Mouse (Mus musculus): Measurements from ENCODE around the gene Cpt2. TPM values are rescaled to one million over a fixed set of nuclear protein-coding genes. Genes with fewer than 3 reads are reported as not detected.

Cpt2 gene
- total RNA-seq, 2 experiments from 2014 or later: 45.4 to 46.0 TPM

DNA sequence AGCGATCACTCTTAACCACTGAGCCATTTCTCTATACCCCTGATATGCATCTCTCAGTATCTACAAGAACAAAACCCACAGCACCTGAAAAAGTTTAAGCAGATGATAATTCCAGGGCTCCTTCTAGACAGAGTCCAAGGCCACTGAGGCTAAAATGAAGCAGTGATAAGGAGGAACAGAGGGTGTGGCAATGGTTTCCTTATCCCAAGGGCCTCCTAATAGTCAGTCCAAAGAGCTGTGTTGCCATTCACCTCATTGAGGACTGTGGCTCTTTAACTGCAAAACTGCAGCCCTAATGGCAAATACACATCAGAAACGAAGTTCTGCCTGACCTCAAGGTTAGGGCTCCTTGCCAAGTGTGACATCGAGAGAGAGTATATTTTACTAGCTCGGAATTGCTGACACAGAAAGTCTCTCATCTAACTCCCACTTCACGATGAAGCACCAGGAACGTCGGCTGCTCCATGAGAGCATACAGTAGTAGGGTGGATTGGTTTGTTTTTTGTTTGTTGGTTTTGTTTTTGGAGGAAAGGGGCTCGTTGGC lies 2.2 kb downstream of the Cpt2 start:
- no peak for DNase-seq

DNA sequence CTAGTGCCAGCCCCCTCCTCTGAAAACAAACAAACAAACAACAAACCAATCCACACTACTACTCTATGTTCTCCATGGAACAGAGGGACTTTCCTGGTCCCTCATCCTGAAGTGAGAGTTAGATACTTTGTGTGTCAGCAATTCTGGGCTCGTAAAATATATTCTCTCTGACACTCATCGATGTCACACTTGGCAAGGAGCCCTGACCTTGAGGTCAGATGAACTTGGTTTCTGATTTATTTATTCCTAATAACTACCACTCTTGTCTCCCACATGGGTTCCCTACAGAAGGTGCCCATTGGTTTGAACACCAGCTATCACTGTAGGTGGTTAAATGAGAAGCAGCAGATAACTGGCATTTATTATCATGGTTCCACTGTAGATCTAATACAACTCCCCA lies 3.1 kb downstream of the Cpt2 start:
- DNase-seq: no peak

DNA sequence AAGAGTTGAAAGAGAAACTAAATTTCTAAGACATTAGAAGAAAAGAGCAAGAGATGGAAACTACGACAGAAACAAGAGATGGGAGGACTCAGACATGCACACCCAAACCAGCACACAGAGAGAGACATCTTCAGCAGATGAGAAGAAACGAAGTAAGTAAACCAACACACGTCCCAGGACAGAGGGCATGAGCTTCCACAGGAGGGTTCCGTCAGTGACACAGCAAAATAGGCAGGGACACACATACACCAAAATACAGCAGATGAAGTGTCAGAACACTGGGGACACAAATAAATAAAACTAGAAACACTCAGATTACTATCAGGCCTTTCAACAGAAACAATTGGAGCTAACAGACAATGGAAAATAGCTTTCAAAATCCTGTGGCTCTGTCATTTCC lies 13.4 kb downstream of the Cpt2 start:
- no peak for DNase-seq

DNA sequence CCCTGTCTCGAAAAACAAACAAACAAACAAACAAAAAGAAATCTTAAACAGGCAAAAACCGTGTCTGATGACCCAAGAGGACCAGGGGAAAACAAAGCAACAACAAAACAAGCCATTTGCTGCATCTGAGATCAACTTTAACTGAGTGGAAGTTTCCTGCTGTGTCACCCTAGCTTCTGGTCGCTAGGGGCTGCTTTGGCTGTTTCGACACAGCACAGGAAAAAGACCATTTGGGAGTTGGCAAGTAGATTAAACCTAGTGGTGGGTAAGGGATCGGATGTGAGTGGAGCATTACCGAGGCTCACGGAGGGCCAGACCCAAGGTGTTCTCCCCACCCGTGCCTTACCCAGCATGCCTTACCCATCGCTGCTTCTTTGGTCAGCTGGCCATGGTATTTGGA lies 16.8 kb downstream of the Cpt2 start:
- no peak for DNase-seq

DNA sequence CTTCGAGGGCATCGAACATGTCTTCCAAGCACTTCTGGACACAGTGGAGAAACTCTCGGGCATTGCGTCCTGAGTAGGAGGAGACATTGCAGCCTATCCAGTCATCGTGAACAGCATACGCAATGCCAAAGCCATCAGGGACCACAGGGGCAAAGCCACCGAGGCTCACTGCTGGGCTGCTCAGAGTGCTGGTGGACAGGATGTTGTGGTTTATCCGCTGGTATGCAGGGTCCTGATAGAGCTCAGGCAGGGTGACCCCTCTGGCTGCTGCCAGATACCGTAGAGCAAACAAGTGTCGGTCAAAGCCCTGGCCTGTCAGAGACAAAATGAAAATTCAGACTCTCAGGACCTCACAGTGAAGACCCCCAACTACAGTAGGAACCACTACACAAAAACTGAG lies 19.2 kb downstream of the Cpt2 start:
- DNase-seq: no peak

DNA sequence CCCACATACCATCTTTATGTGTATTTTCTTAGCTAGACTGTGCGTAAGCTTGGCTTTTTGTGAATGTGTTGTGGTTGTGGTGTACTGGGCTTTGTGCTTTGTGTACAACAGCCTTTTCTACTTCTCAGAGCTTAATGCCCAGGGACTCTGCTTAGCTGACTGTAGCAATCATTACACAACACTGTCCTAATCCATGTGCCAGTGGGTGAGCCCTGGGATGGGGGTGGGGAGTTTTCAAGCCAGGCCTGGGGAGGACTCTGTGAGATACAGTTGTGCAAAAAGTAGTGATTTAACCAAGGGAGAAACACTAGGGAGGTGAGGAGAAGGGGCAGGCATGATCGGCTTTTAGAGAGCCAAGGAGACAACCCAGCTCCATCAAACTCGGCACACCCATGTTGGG lies 23.2 kb downstream of the Cpt2 start:
- no peak for DNase-seq

DNA sequence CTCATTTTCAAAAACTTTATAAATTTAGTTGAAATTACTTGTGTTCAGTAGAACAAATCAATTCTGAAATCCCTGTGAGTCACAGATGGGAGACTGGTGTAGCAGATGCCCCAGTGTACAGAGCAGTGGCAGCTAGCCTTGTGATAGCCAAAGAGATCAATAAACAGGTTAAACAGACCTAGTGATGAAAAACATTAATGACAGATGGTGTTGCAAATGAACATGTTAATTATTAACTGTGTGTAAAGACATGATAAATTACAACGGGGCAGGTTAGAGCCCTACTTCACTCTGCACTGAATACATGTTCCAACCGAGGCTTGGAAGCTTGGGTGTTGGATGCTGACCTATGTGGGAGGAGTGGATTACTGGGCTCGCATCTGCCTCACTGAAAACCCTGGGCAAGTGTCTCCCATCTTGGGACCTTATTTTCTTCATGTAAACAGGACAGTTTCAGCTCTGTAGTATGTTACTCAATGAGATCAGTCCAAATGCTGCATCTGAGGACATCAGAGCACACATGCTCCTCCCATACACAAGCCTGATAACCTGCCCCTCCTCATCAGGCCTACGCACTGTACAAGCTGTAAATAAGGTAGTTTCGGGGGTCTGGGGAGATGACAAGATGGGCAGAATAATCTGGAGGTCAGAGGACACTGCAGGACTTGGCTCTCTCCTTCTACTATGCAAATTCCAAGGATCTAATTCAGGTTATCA lies 24.0 kb downstream of the Cpt2 start:
- no peak for DNase-seq

DNA sequence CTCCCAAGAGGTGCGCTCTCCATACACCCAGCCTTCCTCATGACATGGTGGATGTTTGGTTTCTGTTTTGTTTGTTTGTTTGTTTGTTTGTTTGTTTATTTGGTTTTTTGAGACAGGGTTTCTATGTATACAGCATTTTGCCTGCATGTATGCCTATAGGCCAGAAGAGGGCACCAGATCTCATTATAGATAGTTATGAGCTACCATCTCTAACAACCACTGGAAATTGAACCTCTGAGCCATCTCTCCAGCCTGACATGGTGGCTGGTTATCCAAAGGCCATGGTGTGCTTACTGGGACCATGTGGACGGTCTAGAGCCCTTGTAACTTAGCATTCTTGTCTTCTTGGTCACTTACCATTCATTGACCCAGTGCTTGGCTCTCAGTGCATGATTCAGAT lies 30.7 kb downstream of the Cpt2 start:
- DNase-seq: no peak

DNA sequence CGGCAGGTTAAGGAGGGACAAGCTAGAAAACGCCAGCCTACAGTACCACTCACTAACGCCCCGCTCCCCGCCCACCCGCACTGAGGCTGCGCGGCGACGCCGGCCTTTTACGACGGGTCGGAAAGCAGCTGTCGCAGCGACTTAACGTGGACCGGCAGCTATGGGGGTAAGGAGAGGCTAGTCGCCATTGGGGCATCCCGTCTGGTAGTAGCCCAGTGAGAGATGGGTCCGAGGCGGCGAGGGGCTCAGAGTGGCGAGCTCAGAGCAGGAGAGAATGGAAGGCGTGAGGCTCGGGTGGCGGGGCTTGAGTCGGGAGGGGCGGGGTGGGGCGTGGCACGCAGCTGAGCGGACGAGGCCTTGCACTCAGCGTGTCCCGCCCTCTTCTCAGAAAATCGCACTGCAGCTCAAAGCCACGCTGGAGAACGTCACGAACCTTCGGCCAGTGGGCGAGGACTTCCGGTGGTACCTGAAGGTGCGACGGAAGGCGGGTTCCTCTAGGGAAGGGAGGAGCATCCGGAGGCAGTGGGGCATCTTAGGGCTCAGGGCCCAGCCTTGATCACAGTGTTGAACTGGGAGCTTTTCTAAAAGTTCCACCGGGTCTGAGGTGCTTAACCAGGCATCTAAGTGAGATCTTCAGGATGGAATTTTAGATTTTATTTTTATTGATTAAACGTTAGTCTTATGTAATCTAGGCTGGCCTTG lies 33.5 kb downstream of the Cpt2 start, which contains the start of gene 0610037L13Rik:
TSS of gene 0610037L13Rik (plus strand) at position 83 of the 702 bp plus-strand sequence.
- DNase-seq: peak; percentile 89

DNA sequence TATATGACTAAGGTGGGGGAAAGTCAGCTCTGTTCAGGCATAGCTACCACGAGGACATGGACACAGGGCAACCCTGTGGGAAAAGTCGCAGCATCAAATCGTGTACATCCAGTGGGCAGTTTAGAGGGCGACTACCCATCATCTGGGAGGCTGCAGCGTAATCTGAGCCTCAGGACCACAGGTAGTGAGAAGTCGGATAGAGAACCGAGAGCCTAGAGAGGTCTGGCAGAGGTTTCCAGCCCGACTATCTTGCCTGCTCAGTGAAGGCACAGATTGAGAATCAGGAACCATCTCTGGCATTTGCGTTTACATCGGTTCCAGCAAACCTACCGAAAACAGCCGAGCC lies 34.1 kb downstream of the Cpt2 start:
- DNase-seq: no peak

DNA sequence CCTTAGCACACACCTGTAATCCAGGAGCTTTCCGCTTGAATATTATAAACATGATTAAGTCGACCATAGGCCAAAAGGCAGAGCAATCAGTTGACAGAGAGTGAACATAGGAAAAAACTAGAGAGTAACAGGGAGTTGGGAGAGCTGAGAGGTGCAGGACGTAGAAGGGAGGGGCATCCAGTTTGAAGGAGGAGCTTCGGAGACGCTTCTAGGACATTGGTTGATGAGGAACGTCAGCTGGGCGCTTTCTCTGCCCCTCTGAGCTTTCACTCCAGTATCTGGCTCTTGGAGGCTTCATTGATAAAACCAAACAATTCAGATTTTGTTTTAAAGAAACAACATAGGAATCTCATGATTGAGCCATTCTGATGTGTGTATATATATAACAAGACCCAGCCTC lies 37.0 kb downstream of the Cpt2 start:
- DNase-seq: no peak

DNA sequence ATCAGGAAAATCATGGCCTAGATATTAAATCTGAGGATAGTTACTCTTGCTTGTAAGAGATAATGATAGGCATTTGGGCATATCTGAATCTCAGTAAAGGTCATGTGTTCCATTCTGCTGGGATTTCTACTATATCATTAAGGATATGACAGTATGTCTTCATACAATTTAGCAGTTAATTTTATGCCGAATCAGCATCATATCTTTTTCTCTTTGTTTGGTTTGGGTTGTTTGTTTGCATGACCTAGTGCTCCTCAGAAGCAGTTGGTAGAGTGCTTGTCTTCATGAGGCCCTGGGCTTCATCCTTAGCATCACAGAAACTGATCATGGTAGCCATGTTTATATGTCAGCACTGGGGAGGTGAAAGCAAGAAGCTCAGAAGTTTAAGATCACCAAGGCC lies 41.8 kb downstream of the Cpt2 start:
- no peak for DNase-seq

DNA sequence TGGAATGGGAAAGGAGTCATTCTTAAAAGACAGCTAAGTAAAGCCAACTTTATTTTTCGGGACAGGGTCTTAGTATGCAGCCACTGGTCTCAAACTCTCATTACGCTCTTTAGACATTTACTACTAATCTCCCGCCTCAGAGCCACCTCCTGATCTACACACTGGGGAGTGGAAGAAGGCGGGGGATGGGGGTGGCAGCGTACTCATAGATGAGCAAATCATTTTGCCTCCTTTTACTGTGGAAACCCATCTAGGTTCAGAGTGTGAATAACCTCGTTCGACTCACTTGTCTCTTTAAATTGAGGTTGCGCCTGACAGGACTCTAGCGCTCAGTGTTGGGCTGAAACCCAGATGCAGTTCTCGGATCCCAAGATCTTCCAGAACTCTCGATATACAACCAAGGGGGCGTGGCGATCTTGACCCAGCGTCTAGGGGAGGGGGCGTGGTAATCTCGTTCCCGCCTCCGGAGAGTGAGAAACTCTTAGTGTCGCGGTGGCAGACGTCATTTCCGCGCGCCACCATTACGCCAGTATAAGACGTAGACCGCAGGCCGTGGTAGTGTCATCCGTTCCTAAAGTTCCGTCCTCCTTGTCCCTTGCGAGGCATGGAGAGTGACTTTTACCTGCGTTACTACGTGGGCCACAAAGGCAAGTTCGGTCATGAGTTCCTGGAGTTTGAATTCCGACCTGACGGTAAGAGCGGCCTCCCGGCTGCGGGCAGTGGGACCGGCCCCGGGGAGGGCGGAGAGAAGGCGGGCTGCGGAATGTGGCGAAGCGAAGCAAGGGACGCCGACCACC lies 44.0 kb downstream of the Cpt2 start, which contains the start of gene Magoh:
TSS of gene Magoh (plus strand) at position 502 of the 797 bp plus-strand sequence.
- peak; percentile 96 for DNase-seq

DNA sequence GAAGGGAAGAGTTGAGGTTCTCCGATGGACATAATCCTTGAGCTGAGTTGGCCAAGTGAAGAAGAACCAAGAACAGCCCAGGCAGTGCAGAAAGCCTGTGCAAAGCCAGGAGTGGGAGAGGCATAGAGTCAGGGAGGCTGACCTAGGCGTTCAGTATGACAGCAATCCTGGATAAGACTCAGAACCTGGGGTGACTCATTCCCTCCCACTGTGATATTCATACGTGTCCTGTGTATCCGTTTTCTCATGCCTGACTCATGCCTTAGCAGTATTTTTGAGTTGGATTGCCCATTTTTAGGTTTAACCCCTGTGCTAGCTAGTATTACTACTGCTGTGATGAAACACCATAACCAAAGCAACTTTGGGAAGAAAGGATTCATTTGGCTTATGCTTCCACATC lies 58.5 kb downstream of the Cpt2 start:
- DNase-seq: no peak

DNA sequence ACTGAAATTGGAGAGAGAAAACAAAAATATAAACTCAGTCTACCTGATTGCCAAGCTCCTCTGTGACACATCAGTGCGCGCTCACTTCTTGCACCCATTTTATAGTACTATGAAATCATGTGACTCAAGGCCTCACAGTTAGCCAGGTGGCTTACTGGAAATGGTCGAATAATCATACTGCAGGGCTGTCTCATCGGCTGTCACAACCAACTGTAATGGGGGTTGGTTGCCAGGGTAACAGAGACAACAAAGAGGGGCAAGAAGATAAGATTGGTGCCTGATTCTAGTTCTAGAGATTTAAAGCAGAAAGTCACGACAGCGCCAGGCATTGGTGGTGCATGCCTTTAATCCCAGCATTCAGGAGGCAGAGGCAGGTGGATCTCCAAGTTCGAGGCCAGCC lies 64.4 kb downstream of the Cpt2 start:
- no peak for DNase-seq

DNA sequence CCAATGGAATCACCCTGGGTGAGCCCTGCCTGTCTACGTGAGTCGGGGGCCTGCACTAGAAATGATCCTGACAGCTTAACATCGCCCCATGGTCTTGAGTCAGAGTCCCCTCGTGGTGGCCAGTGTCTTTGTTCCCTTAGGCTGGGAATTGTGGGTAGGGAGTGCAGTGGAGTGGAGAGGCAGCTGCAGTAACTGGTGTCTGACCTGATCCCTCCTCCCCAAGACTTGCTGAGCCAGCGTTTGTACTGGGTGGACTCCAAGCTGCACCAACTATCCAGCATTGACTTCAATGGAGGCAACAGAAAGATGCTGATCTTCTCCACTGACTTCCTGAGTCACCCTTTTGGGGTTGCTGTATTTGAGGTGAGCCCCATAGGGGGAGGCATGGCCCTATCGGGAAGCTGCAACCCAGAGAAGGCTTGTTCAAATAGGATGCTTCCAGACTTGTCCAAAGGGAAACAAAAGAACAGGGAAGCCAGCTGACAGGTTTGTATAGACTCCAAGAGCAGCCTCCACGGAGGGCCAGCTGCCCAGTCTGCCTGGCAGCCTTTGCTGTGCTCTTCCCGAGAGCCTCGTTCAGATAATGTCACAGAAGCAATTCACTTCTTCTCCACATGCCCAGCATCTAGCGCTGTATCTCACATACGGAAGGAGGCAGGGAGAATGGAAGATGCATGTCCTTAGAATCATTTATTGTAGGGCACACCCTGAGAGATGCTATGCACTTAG lies 66.3 kb downstream of the Cpt2 start:
- DNase-seq: no peak

Other genes with a start within 250 kb of the Cpt2 start
- not detected for gene Dmrtb1, start 239.4 kb downstream of the Cpt2 start, total RNA-seq (2021)
- gene Lrp8, start 121.3 kb downstream of the Cpt2 start, total RNA-seq (2021): 1 to 10 TPM in 1 of 2 experiments, under 1 TPM in 1; 0.99 to 1.7 TPM
- gene Magoh, start 43.9 kb downstream of the Cpt2 start, total RNA-seq (2021): 10 to 100 TPM; 38.6 to 41.3 TPM
- 10 to 100 TPM; 57.6 to 65.4 TPM for gene 0610037L13Rik, start 33.8 kb downstream of the Cpt2 start, total RNA-seq (2021)
- gene Slc1a7, start 44.7 kb upstream of the Cpt2 start, total RNA-seq (2021): not detected
- gene Podn, start 172.8 kb upstream of the Cpt2 start, total RNA-seq (2021): 1 to 10 TPM; 7.6 to 9.7 TPM
- gene Scp2, start 221.4 kb upstream of the Cpt2 start, total RNA-seq (2021): 100 to 1,000 TPM; 114 to 126 TPM
- 1 to 10 TPM; 3.1 to 3.4 TPM for gene Echdc2, start 241.8 kb upstream of the Cpt2 start, total RNA-seq (2021)

Measured in gastrocnemius, postnatal 10 days (tissue).